1 mouse cellular context compared by ENCODE assay signal in genomic region chr14:55121947-55122346, GRCm38 (mm10).
TF ChIP-seq lines count a peak whose summit lies in the region.

No protein-coding gene starts in this region.

TF ChIP-seq in CH12.LX, 34 proteins besides CTCF, POLR2A, EP300 and RAD21 (continued from another document):
- TF ChIP-seq ZMIZ1 (IDR thresholded peaks at IDR 0.05; ENCODE audit: low read depth, low read length) = no peak
